Mouse (Mus musculus): ENCODE results near the gene Cd3e.
"Not testable (repeated sequence)": the region's sequence is repeated elsewhere in the genome, so short reads cannot be mapped to it uniquely, and the experiment has no call there.

The Cd3e gene

GRCm38 (mm10) chr9:44977813-44978212 is 31.6 kb downstream of the Cd3e start:
- DNase-seq: no peak

DNA sequence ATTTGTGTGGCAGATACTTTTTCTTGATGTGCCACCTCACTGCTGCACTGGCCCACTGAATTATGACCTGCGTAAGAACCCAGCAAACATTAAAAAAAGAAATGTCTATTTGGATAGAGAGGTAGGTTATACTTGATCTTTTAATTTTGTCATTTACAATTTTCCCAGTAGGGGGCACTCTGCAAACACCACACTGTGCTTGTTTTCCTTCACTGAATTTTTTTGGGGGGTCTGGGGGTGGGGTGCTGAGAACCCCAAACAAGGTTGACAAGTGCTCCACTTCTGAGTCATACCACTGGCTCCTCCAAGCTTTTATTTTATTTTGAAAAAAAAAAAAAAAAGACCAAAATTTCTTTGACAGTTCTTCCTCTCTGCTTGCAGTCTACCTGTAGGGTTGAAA is 40.0 kb downstream of the Cd3e start:
- DNase-seq: no peak

- DNase-seq: not testable (repeated sequence)
Measured at GRCm38 (mm10) chr9:44967763-44968162, 41.7 kb downstream of the Cd3e start.

DNA sequence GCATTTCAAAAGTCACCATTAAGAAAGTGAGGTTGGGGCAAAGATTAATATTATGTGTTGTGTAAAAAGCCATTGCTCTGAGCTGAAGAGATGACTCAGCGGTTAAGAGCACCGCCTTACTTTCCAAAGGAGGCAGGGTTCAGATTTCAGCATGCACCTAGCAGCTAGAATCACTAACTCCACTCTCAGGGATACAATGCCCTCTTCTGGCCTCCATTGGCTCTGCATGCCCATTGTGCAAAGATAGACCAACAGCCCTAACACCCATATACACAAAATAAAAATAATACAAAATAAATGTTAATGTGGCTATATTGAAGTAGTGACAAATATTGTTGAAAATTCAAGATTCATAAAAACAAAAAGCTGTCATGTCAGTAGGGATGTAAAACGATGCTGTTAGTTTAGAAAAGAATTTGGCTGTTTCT is 42.6 kb downstream of the Cd3e start:
- DNase-seq: peak; percentile 85 to 88

- DNase-seq: peak in 1 of 2 experiments; percentile 6
Measured at GRCm38 (mm10) chr9:44965833-44966466, 43.5 kb downstream of the Cd3e start.

- DNase-seq: peak; percentile 99 to 100
Measured at GRCm38 (mm10) chr9:44965126-44965832, 44.1 kb downstream of the Cd3e start, which contains the start of gene Ube4a. Ube4a (minus strand) TSS chr9:44965600.

GRCm38 (mm10) chr9:44954432-44954831 is 55.0 kb downstream of the Cd3e start:
- no peak for DNase-seq
